Mouse (Mus musculus): Measurements from ENCODE around the gene Grap. TPM values are rescaled to one million over a fixed set of nuclear protein-coding genes. Genes with fewer than 3 reads are reported as not detected.
"Not testable (repeated sequence)": the region's sequence is repeated elsewhere in the genome, so short reads cannot be mapped to it uniquely, and the experiment has no call there.

Gene Grap
- polyA plus RNA-seq, 1 experiment from 2014 or later, result 12.0 TPM

- peaks cover 16% of the 10 kb centered on the region for H3K4me1 ChIP-seq (ENCODE audit: control insufficient read depth, insufficient read depth, low read depth, low read length)
- H3K9me3 ChIP-seq (ENCODE audit: control insufficient read depth, low read length), result no peaks in the 10 kb centered on the region
- ATAC-seq, result no peak
- 92% methylated on average over 8 of the region's 8 CpGs for WGBS
- H3K9ac ChIP-seq (ENCODE audit: low read depth, low read length), result no peak overlapping the region
- no peak overlapping the region for H3K4me2 ChIP-seq (ENCODE audit: low read length)
- no peak overlapping the region for H3K4me3 ChIP-seq (ENCODE audit: low read length)
- H3K27me3 ChIP-seq (replicated peaks; ENCODE audit: control insufficient read depth, insufficient read depth, low read length), result no peaks in the 10 kb centered on the region
- H3K36me3 ChIP-seq (ENCODE audit: control insufficient read depth, insufficient read depth, low read length), result no peaks in the 10 kb centered on the region
- H3K27ac ChIP-seq (ENCODE audit: low read depth, low read length), result no peak overlapping the region
These were observed 34.9 kb upstream of the Grap start for GRCm38 (mm10) chr11:61618131-61618530.

DNA sequence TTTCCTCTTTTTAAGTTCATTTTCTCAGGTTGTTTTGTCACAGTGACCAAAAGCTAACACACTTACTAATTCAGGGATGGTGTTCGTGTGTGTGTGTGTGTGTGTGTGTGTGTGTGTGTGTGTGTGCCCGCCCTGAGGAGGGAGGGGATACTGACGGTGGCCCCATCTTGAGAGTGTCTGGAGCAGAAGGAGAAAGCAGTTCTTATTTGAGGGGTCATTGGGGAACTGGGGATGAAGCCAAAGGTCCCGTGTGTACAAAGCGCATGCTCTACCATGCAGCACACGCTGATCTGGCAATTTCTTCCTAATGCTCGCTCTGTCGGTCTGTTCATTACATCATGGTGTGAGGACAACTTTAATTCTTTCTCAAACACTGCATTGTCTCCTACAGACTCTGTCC is 34.5 kb upstream of the Grap start:
- ATAC-seq, result no peak
- no peak overlapping the region for H3K4me2 ChIP-seq (ENCODE audit: low read length)
- no peaks in the 10 kb centered on the region for H3K27me3 ChIP-seq (replicated peaks; ENCODE audit: control insufficient read depth, insufficient read depth, low read length)

DNA sequence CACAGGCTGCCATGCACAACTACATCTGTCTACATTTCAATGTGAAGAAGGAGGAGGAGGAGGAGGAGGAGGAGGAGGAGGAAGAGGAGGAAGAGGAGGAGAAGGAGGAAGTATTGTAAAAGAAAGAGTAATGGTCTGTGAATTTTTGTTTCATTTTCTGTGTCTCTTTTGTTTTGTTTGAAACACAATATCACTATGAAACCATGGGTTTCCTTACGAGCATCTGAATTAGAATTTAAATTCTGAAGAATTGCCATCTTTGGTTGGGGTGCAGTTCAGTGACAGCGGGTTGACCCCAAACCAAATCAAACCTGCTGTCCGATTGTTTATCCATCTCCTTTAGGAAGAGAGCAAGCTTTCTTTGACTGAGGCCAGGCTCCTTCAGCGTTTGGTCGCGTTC is 33.7 kb upstream of the Grap start:
- Histone ChIP-seq H3K9ac (ENCODE audit: low read depth, low read length) (peak overlapping the region; percentile 60), H3K27ac (ENCODE audit: low read depth, low read length) (no peak overlapping the region; the same call in 1 of the 2 replicates), H3K27me3 (replicated peaks; ENCODE audit: control insufficient read depth, insufficient read depth, low read length) (no peaks in the 10 kb centered on the region), H3K36me3 (ENCODE audit: control insufficient read depth, insufficient read depth, low read length) (no peaks in the 10 kb centered on the region), H3K9me3 (ENCODE audit: control insufficient read depth, low read length) (no peaks in the 10 kb centered on the region), H3K4me3 (ENCODE audit: low read length) (peak overlapping the region; percentile 44), H3K4me2 (ENCODE audit: low read length) (peak overlapping the region; percentile 85), H3K4me1 (ENCODE audit: control insufficient read depth, insufficient read depth, low read depth, low read length) (peaks cover 16% of the 10 kb centered on the region)
- ATAC-seq, result no peak
- 14% methylated on average over 6 of the region's 6 CpGs for WGBS

More for the DNA sequence above, 34.5 kb upstream of the Grap start:
- no peaks in the 10 kb centered on the region for H3K36me3 ChIP-seq (ENCODE audit: control insufficient read depth, insufficient read depth, low read length)
- peaks cover 16% of the 10 kb centered on the region for H3K4me1 ChIP-seq (ENCODE audit: control insufficient read depth, insufficient read depth, low read depth, low read length)
- H3K9me3 ChIP-seq (ENCODE audit: control insufficient read depth, low read length), result no peaks in the 10 kb centered on the region
- 80% methylated on average over 8 of the region's 8 CpGs for WGBS
- no peak overlapping the region for H3K4me3 ChIP-seq (ENCODE audit: low read length)
- H3K27ac ChIP-seq (ENCODE audit: low read depth, low read length), result no peak overlapping the region
- H3K9ac ChIP-seq (ENCODE audit: low read depth, low read length), result no peak overlapping the region

DNA sequence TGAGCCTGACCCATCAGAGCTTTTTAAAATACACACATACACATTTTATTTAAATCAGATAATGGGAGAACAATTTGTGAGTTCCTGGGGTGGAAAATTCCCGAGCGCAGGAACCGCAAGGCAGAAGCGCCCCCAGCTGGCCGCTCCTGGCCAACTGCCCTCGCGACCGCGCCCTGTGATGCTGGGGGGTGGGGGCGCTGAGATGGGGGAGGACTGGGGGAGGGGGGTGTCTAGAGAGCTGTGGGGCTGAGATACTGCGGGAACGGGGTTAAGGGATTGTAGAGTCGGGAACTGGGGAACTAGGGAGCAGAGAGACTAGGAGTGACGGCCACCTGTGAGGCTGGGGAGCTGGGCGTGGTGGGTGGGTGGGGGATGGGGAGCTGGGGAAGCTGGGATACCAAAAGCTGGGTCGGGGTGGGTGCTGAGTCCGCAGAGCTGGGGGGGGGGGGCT is 33.2 kb upstream of the Grap start:
- WGBS, result 3% methylated on average over 16 of the region's 17 CpGs
- Histone ChIP-seq H3K9ac (ENCODE audit: low read depth, low read length) (peak overlapping the region; percentile 60), H3K4me1 (ENCODE audit: control insufficient read depth, insufficient read depth, low read depth, low read length) (peaks cover 16% of the 10 kb centered on the region), H3K4me2 (ENCODE audit: low read length) (peak overlapping the region; percentile 85), H3K4me3 (ENCODE audit: low read length) (peak overlapping the region; percentile 44), H3K27me3 (replicated peaks; ENCODE audit: control insufficient read depth, insufficient read depth, low read length) (no peaks in the 10 kb centered on the region), H3K36me3 (ENCODE audit: control insufficient read depth, insufficient read depth, low read length) (no peaks in the 10 kb centered on the region), H3K27ac (ENCODE audit: low read depth, low read length) (peak overlapping the region; percentile 14; the same call in 1 of the 2 replicates), H3K9me3 (ENCODE audit: control insufficient read depth, low read length) (no peaks in the 10 kb centered on the region)
- ATAC-seq, result peak; percentile 66

DNA sequence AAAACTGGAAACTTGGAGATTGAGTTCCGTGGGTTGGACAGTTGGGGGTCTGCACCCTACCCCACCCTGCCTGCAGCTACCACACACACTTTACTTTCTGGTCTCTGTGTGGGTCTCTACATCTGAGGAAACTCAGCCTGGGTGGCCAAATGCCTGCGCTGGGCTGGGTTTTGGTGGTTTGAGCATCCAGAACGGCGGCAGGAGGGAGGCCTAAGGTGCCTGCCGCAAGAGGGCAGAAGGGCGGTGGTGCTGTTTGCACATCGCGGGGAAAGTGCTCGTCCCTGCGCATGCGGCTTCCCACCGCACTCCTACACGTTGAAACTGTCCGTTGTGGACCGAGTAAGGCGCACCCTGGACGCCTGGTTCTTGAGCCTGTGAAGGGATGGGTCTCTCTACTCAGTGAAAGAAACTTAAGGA is 32.8 kb upstream of the Grap start:
- Histone ChIP-seq H3K4me3 (ENCODE audit: low read length) (peak overlapping the region; percentile 44), H3K27ac (ENCODE audit: low read depth, low read length) (peak overlapping the region; percentile 24; the same call in 1 of the 2 replicates), H3K36me3 (ENCODE audit: control insufficient read depth, insufficient read depth, low read length) (no peaks in the 10 kb centered on the region), H3K9me3 (ENCODE audit: control insufficient read depth, low read length) (no peaks in the 10 kb centered on the region), H3K4me2 (ENCODE audit: low read length) (peak overlapping the region; percentile 85), H3K4me1 (ENCODE audit: control insufficient read depth, insufficient read depth, low read depth, low read length) (peaks cover 16% of the 10 kb centered on the region), H3K27me3 (replicated peaks; ENCODE audit: control insufficient read depth, insufficient read depth, low read length) (no peaks in the 10 kb centered on the region), H3K9ac (ENCODE audit: low read depth, low read length) (peak overlapping the region; percentile 60)
- under 1% methylated on average over 16 of the region's 17 CpGs for WGBS
- peak; percentile 84 for ATAC-seq

- H3K9ac ChIP-seq (ENCODE audit: low read depth, low read length), result peak overlapping the region; percentile 60; the same call in 1 of the 2 replicates
- whole genome bisulfite sequencing, result 59% methylated on average over 8 of the region's 8 CpGs
- ATAC-seq, result no peak
- peak overlapping the region; percentile 44 for H3K4me3 ChIP-seq (ENCODE audit: low read length)
- peaks cover 13% of the 10 kb centered on the region for H3K4me1 ChIP-seq (ENCODE audit: control insufficient read depth, insufficient read depth, low read depth, low read length)
- no peaks in the 10 kb centered on the region for H3K36me3 ChIP-seq (ENCODE audit: control insufficient read depth, insufficient read depth, low read length)
- no peaks in the 10 kb centered on the region for H3K9me3 ChIP-seq (ENCODE audit: control insufficient read depth, low read length)
- H3K27ac ChIP-seq (ENCODE audit: low read depth, low read length), result peak overlapping the region; percentile 24; the same call in 1 of the 2 replicates
- H3K27me3 ChIP-seq (replicated peaks; ENCODE audit: control insufficient read depth, insufficient read depth, low read length), result no peaks in the 10 kb centered on the region
- H3K4me2 ChIP-seq (ENCODE audit: low read length), result peak overlapping the region; percentile 85
These were observed 32.3 kb upstream of the Grap start for GRCm38 (mm10) chr11:61620762-61621161.

GRCm38 (mm10) chr11:61625136-61625535 is 27.9 kb upstream of the Grap start:
- WGBS, result 75% methylated on average over 7 of the region's 7 CpGs
- Histone ChIP-seq H3K36me3 (ENCODE audit: control insufficient read depth, insufficient read depth, low read length) (no peaks in the 10 kb centered on the region), H3K9ac (ENCODE audit: low read depth, low read length) (no peak overlapping the region), H3K27ac (ENCODE audit: low read depth, low read length) (no peak overlapping the region), H3K4me1 (ENCODE audit: control insufficient read depth, insufficient read depth, low read depth, low read length) (peaks cover 4% of the 10 kb centered on the region; the same call in 1 of the 2 replicates), H3K4me3 (ENCODE audit: low read length) (no peak overlapping the region), H3K4me2 (ENCODE audit: low read length) (no peak overlapping the region), H3K9me3 (ENCODE audit: control insufficient read depth, low read length) (no peaks in the 10 kb centered on the region), H3K27me3 (replicated peaks; ENCODE audit: control insufficient read depth, insufficient read depth, low read length) (no peaks in the 10 kb centered on the region)
- ATAC-seq, result no peak

- H3K27ac ChIP-seq (ENCODE audit: low read depth, low read length), result no peak overlapping the region
- 92% methylated on average over 1 of the region's 1 CpGs for WGBS
- no peaks in the 10 kb centered on the region for H3K36me3 ChIP-seq (ENCODE audit: control insufficient read depth, insufficient read depth, low read length)
- no peaks in the 10 kb centered on the region for H3K9me3 ChIP-seq (ENCODE audit: control insufficient read depth, low read length)
- H3K4me2 ChIP-seq (ENCODE audit: low read length), result no peak overlapping the region
- no peaks in the 10 kb centered on the region for H3K27me3 ChIP-seq (replicated peaks; ENCODE audit: control insufficient read depth, insufficient read depth, low read length)
- H3K4me1 ChIP-seq (ENCODE audit: control insufficient read depth, insufficient read depth, low read depth, low read length), result no peaks in the 10 kb centered on the region
- H3K4me3 ChIP-seq (ENCODE audit: low read length), result no peak overlapping the region
- no peak overlapping the region for H3K9ac ChIP-seq (ENCODE audit: low read depth, low read length)
- ATAC-seq, result no peak
These were observed 26.6 kb upstream of the Grap start for GRCm38 (mm10) chr11:61626509-61626908.

DNA sequence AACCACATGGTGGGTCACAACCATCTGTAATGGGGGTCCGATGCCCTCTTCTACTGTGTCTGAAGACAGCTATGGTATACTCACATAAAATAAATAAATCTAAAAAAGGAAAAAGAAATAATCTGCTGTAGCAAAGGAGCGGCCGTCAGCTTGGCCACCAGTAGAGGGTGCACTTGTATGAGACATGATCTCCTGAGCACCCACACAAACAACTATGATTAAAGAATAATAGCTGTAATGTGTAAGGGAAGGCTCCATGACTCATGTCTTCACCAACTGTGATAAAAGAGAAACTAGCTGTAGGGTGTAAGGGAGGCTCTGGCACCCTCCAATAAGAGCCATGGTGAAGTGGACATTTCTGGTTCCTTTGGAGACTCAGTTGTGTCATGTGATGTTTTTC is 23.4 kb upstream of the Grap start:
- Histone ChIP-seq H3K9ac (ENCODE audit: low read depth, low read length) (no peak overlapping the region), H3K4me2 (ENCODE audit: low read length) (no peak overlapping the region), H3K9me3 (ENCODE audit: control insufficient read depth, low read length) (no peaks in the 10 kb centered on the region), H3K27me3 (replicated peaks; ENCODE audit: control insufficient read depth, insufficient read depth, low read length) (no peaks in the 10 kb centered on the region), H3K4me1 (ENCODE audit: control insufficient read depth, insufficient read depth, low read depth, low read length) (no peaks in the 10 kb centered on the region), H3K4me3 (ENCODE audit: low read length) (no peak overlapping the region), H3K36me3 (ENCODE audit: control insufficient read depth, insufficient read depth, low read length) (no peaks in the 10 kb centered on the region), H3K27ac (ENCODE audit: low read depth, low read length) (no peak overlapping the region)
- 65% methylated on average over 3 of the region's 3 CpGs for WGBS
- ATAC-seq, result no peak

GRCm38 (mm10) chr11:61636309-61636708 is 16.8 kb upstream of the Grap start:
- H3K9ac ChIP-seq (ENCODE audit: low read depth, low read length); H3K27me3 ChIP-seq (replicated peaks; ENCODE audit: control insufficient read depth, insufficient read depth, low read length); H3K4me2 ChIP-seq (ENCODE audit: low read length); H3K4me1 ChIP-seq (ENCODE audit: control insufficient read depth, insufficient read depth, low read depth, low read length); H3K4me3 ChIP-seq (ENCODE audit: low read length); H3K9me3 ChIP-seq (ENCODE audit: control insufficient read depth, low read length); ATAC-seq; H3K36me3 ChIP-seq (ENCODE audit: control insufficient read depth, insufficient read depth, low read length); H3K27ac ChIP-seq (ENCODE audit: low read depth, low read length): not testable (repeated sequence)
- 94% methylated on average over 2 of the region's 4 CpGs for WGBS
